Mouse (Mus musculus) myocyte (in vitro differentiated cells): ENCODE measurements around the gene Dab2.

Experiments
- CEBPB ChIP-seq: IDR thresholded peaks from 2 replicates; pipeline ENCODE4 v1.6.1; 2011; ENCODE audit warnings: mild to moderate bottlenecking, moderate library complexity; ENCODE audit not compliant: poor library complexity, insufficient read depth, severe bottlenecking
- E2F4 ChIP-seq: IDR thresholded peaks from one replicate; pipeline ENCODE4 v1.6.1; 2011; ENCODE audit warnings: mild to moderate bottlenecking, control low read depth, moderate library complexity; ENCODE audit not compliant: insufficient read depth
- MAX ChIP-seq: IDR thresholded peaks from one replicate; pipeline ENCODE4 v1.6.1; 2011; ENCODE audit warnings: low read depth, mild to moderate bottlenecking, control low read depth
- MYOD1 ChIP-seq, 3 experiments: IDR thresholded peaks; one replicate each; pipeline ENCODE4 v1.6.1; 2011; ENCODE audit warnings: control low read depth in 2 of 3, low read depth in 2 of 3, mild to moderate bottlenecking in 2 of 3, moderate library complexity in 1 of 3; ENCODE audit not compliant: insufficient read length in 2 of 3, control insufficient read depth in 1 of 3
- MYOG ChIP-seq, 3 experiments: IDR thresholded peaks; one replicate each; pipeline ENCODE4 v1.6.1; 2011; ENCODE audit warnings: control low read depth in 2 of 3, low read depth in 2 of 3, mild to moderate bottlenecking in 2 of 3; ENCODE audit not compliant: insufficient read length in 2 of 3, control insufficient read depth in 1 of 3, insufficient read depth in 1 of 3
- POLR2A ChIP-seq: IDR thresholded peaks from one replicate; pipeline ENCODE4 v1.6.1; 2011; ENCODE audit warnings: low read depth, mild to moderate bottlenecking, control low read depth, moderate library complexity; ENCODE audit not compliant: insufficient read length
- POLR2AphosphoS2 ChIP-seq: IDR thresholded peaks from one replicate; pipeline ENCODE4 v1.6.1; 2011; ENCODE audit warnings: low read depth, control low read depth; ENCODE audit not compliant: insufficient read length
- SRF ChIP-seq: IDR thresholded peaks from one replicate; pipeline ENCODE4 v1.6.1; 2011; ENCODE audit warnings: low read depth; ENCODE audit not compliant: control insufficient read depth, insufficient read length
- USF1 ChIP-seq: IDR thresholded peaks from one replicate; pipeline ENCODE4 v1.6.1; 2011; ENCODE audit warnings: low read depth, mild to moderate bottlenecking, control low read depth, moderate library complexity

DNA sequence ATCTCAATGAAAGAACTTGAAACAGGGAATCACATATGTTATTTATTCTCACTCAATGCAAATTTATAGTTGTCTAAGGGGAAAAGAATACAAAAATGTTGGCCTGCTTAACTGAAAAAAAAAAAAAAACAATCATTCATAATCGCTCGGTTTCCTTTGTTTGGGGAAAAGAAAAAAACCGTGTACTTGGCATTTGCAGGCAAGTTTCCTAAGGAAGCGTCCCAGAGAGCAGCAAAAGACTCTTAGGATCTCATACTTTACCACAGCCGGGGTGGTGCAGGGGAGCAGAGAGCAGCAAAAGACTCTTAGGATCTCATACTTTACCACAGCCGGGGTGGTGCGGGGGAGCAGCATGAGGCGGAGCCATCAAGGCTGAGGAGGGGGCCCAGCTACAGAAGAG is 161.8 kb downstream of the Dab2 start:
- TF ChIP-seq MYOD1 (IDR thresholded peaks at IDR 0.05; ENCODE audit: control insufficient read depth in 1 of 3, insufficient read length in 2 of 3, low read depth in 2 of 3) (no peak), USF1 (no peak), E2F4 (no peak), POLR2A (no peak), MYOG (IDR thresholded peaks at IDR 0.05; ENCODE audit: control insufficient read depth in 1 of 3, insufficient read depth in 1 of 3, insufficient read length in 2 of 3, low read depth in 2 of 3) (no peak), SRF (no peak), POLR2AphosphoS2 (no peak), CEBPB (no peak), MAX (no peak)
